ENCODE assay signal across 10 mouse cellular contexts in the genomic region with DNA sequence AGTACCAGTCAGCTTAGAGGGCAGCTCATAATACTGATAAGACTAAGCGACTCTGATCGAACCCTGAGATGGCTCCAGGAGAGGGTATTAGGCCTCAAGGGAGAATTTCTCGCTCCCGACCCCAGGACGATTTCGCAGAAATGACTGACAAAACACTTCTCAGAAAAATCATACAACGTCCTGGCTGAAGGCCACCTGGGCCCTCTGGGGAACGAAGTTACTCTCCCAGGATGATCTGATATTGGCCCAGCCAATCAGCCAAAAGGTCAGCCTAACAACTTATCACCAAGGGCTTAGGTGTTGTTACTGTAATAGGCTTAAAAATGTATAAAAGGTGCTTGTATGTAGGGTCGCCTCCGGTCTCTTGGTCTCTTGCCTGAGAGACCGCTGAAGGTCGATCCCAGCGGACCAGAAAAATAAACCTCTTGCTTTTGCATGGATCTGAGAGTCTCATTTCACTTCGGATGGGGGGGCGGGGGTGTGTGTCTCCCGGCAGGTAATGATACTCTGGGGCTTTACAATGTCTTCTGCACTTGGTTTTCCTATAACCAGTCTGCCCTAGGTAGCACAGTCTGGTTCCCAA. TPM values are rescaled to one million over a fixed set of nuclear protein-coding genes. Genes with fewer than 3 reads are reported as not detected.
DNase-seq lines count a peak whose midpoint lies in the region; ATAC-seq lines count a peak whose summit lies in the region.
"Had no signal": no experiment of that assay in that cellular context is flagged by ENCODE, and none has a peak within 500 bp of the region (broad histone marks: within the 10 kb centered on the region; RNA-seq: fewer than 3 reads in every experiment).

No protein-coding gene starts in this region.

- no peak for DNase-seq in heart, adult 18-20 months
- DNase-seq in right cerebral cortex, postnatal 14 days, result peak; percentile 8
- DNase-seq in right cerebral cortex, postnatal 25 days, result no peak
- no peak for DNase-seq in gastrocnemius, postnatal 14 days
- no peak for DNase-seq in left cerebral cortex, adult 8-10 months (ENCODE audit: low spot score in 2 of 2)

- H3K4me2 ChIP-seq in heart, embryonic 15.5 days, result peak overlapping the region; percentile 76
- no peak overlapping the region; the same call in 1 of the 2 replicates for H3K4me2 ChIP-seq in hindbrain, embryonic 15.5 days
- peak overlapping the region; percentile 58; the same call in 1 of the 2 replicates for H3K4me2 ChIP-seq in stomach, embryonic 15.5 days

- H3K9ac ChIP-seq in heart, embryonic 15.5 days, result no peak overlapping the region
- no peak overlapping the region for H3K9ac ChIP-seq in hindbrain, embryonic 15.5 days
- no peak overlapping the region for H3K9ac ChIP-seq in stomach, embryonic 15.5 days

- no peaks in the 10 kb centered on the region for H3K9me3 ChIP-seq in heart, embryonic 15.5 days (replicated peaks)
- no peaks in the 10 kb centered on the region for H3K9me3 ChIP-seq in hindbrain, embryonic 15.5 days
- no peaks in the 10 kb centered on the region for H3K9me3 ChIP-seq in stomach, embryonic 15.5 days

- no peaks in the 10 kb centered on the region for H3K27me3 ChIP-seq in heart, embryonic 15.5 days
- no peaks in the 10 kb centered on the region for H3K27me3 ChIP-seq in hindbrain, embryonic 15.5 days
- no peaks in the 10 kb centered on the region for H3K27me3 ChIP-seq in stomach, embryonic 15.5 days (replicated peaks)
- H3K27me3 ChIP-seq: Patski had no signal

- H3K27ac ChIP-seq in heart, embryonic 15.5 days, result no peak overlapping the region
- H3K27ac ChIP-seq in hindbrain, embryonic 15.5 days (replicated peaks), result no peak overlapping the region
- H3K27ac ChIP-seq in stomach, embryonic 15.5 days, result no peak overlapping the region; the same call in 1 of the 2 replicates

- intact Hi-C loops in gastrocnemius, postnatal 14 days (cut with DNase I; ENCODE audit: low total_unique reads), result loop anchor here (5.0 kb wide), 1 partner anchor 47 kb away; no protein-coding TSS in a partner anchor

- peak overlapping the region; percentile 97; the same call in 1 of the 2 replicates for H3K4me3 ChIP-seq in heart, embryonic 15.5 days
- H3K4me3 ChIP-seq in hindbrain, embryonic 15.5 days, result peak overlapping the region; percentile 73
- no peak overlapping the region; the same call in 1 of the 2 replicates for H3K4me3 ChIP-seq in stomach, embryonic 15.5 days (replicated peaks)

- H3K4me1 ChIP-seq in heart, embryonic 15.5 days (replicated peaks), result peaks cover 14% of the 10 kb centered on the region
- peaks cover 23% of the 10 kb centered on the region for H3K4me1 ChIP-seq in hindbrain, embryonic 15.5 days (replicated peaks)
- H3K4me1 ChIP-seq in stomach, embryonic 15.5 days, result peaks cover 4% of the 10 kb centered on the region; the same call in 1 of the 2 replicates

- whole genome bisulfite sequencing in heart, embryonic 15.5 days, result 90% methylated on average over 16 of the region's 16 CpGs
- WGBS in hindbrain, embryonic 15.5 days, result 94% methylated on average over 16 of the region's 16 CpGs
- 93% methylated on average over 16 of the region's 16 CpGs for WGBS in stomach, embryonic 15.5 days

- no peaks in the 10 kb centered on the region for H3K36me3 ChIP-seq in heart, embryonic 15.5 days
- H3K36me3 ChIP-seq in hindbrain, embryonic 15.5 days, result no peaks in the 10 kb centered on the region
- H3K36me3 ChIP-seq in stomach, embryonic 15.5 days, result peaks cover 2% of the 10 kb centered on the region; the same call in 1 of the 2 replicates

- no peak for ATAC-seq in heart, embryonic 15.5 days (replicated peaks; ENCODE audit: insufficient number of reproducible peaks, insufficient read depth, low FRiP score, low read depth)
- ATAC-seq in hindbrain, embryonic 15.5 days (ENCODE audit: low FRiP score, low read depth), result no peak
- no peak for ATAC-seq in stomach, embryonic 15.5 days (ENCODE audit: insufficient read depth, low FRiP score, low read depth)

RNA-seq across cellular contexts. Expression of gene Amn1, which starts 0.9 kb away (rescaled TPM):
- polyA plus RNA-seq in heart, embryonic 15.5 days (2015; fragmentation: Nextera tagmentation; extraction: Ambion mirVana), result 23.3 and 26.7 TPM in 2 replicates
- total RNA-seq in heart, adult 18-20 months (2021), result 10 to 100 TPM; 19.3 to 20.1 TPM
- polyA plus RNA-seq in hindbrain, embryonic 15.5 days (2015; fragmentation: Nextera tagmentation; extraction: Ambion mirVana), result 99.8 and 101 TPM in 2 replicates
- polyA plus RNA-seq in stomach, embryonic 15.5 days (2015; fragmentation: Nextera tagmentation; extraction: Ambion mirVana), result 28.2 and 28.8 TPM in 2 replicates
- total RNA-seq in gastrocnemius, postnatal 14 days (2021), result 10 to 100 TPM; 10.0 to 12.5 TPM
- 10 to 100 TPM; 25.4 to 31.1 (median 28.5) TPM for total RNA-seq in left cerebral cortex, adult 8-10 months (2022)

RNA-seq across cellular contexts. Expression of gene Etfbkmt, which starts 49.8 kb away (rescaled TPM):
- 12.7 and 13.7 TPM in 2 replicates for polyA plus RNA-seq in heart, embryonic 15.5 days (2015; fragmentation: Nextera tagmentation; extraction: Ambion mirVana)
- total RNA-seq in heart, adult 18-20 months (2021), result 10 to 100 TPM; 21.6 to 27.4 TPM
- polyA plus RNA-seq in hindbrain, embryonic 15.5 days (2015; fragmentation: Nextera tagmentation; extraction: Ambion mirVana), result 7.3 and 8.2 TPM in 2 replicates
- 16.7 and 20.4 TPM in 2 replicates for polyA plus RNA-seq in stomach, embryonic 15.5 days (2015; fragmentation: Nextera tagmentation; extraction: Ambion mirVana)
- total RNA-seq in gastrocnemius, postnatal 14 days (2021), result 10 to 100 TPM in 1 of 2 experiments, 1 to 10 TPM in 1; 7.6 to 15.0 TPM
- 1 to 10 TPM; 2.0 to 4.0 (median 3.2) TPM for total RNA-seq in left cerebral cortex, adult 8-10 months (2022)

RNA-seq across cellular contexts. Expression of gene Gm10203, which starts 59.5 kb away (rescaled TPM):
- not detected in 2 replicates for polyA plus RNA-seq in heart, embryonic 15.5 days (2015; fragmentation: Nextera tagmentation; extraction: Ambion mirVana)
- not detected for total RNA-seq in heart, adult 18-20 months (2021)
- not detected in 2 replicates for polyA plus RNA-seq in hindbrain, embryonic 15.5 days (2015; fragmentation: Nextera tagmentation; extraction: Ambion mirVana)
- polyA plus RNA-seq in stomach, embryonic 15.5 days (2015; fragmentation: Nextera tagmentation; extraction: Ambion mirVana), result not detected in 2 replicates
- not detected for total RNA-seq in gastrocnemius, postnatal 14 days (2021)
- total RNA-seq in left cerebral cortex, adult 8-10 months (2022), result not detected
- polyA plus RNA-seq: limb, embryonic 11.5 days; Patski had no signal
